Mouse (Mus musculus): Measurements from ENCODE around the gene Rtl8a. TPM values are rescaled to one million over a fixed set of nuclear protein-coding genes. Genes with fewer than 3 reads are reported as not detected.
"Not testable (repeated sequence)": the region's sequence is repeated elsewhere in the genome, so short reads cannot be mapped to it uniquely, and the experiment has no call there.

The Rtl8a gene
- polyA plus RNA-seq (2012; fragmentation: generic; extraction: Trizol) = 83.8 TPM

DNA sequence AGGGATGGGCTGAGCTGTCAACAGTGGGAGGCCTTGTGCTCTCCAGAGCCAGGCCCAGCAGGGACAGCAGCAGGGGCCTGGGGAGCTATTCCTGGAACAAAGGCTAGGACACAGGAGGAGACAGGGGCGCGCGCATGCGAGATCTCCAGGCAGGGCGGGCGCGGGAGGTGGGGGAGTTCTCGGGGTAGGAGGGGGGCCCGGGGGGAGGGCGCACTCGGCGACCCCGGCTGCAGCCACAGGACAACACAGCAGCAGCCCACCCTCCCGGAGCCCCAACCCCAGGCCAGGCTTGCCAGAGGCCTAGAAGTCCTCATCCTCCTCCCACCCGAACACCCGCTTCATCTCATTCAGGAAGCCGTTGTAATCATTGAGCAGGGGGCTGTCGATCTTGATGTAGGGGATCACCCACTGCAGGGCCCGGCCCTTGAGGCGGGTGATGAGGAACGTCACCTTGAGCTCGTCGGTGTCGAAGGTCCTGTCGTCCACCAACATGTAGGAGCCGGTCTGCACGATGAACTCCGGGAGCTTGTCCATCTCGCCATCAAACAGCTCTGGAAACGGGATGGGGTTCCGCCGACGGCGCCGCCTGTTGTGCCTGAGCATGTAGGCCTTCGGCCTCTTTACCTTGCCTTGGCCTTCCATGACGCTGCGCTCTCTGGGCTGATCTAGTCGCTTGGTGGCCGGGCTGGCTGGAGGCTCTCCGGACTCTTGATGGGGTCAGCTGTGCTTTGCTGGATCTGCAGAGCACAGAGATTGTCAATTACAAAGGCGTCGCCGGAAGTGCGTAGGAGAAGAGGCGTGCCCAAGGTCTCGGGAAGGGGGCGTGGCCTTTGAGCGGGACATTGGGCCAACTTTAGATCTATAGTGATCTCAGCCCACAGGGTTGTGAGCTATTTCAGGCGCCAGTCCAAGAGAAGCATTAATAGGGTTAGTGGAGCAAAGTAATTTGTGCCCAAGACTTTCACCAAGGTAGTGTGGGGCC is at the start of gene Rtl8a:
TSS of gene Rtl8a (minus strand) at position 703 of the 982 bp plus-strand sequence.
- H3K4me3 ChIP-seq; H3K79me2 ChIP-seq (ENCODE audit: control insufficient read depth, insufficient read depth); H3ac ChIP-seq (ENCODE audit: control insufficient read depth, insufficient read length); H3K27me3 ChIP-seq (ENCODE audit: control insufficient read depth, insufficient read depth, insufficient read length); H3K36me3 ChIP-seq (ENCODE audit: control insufficient read depth, insufficient read depth): not testable (repeated sequence)
- peak within 1 kb of the TSS; percentile 68 for H3K4me2 ChIP-seq (ENCODE audit: low read depth)

DNA sequence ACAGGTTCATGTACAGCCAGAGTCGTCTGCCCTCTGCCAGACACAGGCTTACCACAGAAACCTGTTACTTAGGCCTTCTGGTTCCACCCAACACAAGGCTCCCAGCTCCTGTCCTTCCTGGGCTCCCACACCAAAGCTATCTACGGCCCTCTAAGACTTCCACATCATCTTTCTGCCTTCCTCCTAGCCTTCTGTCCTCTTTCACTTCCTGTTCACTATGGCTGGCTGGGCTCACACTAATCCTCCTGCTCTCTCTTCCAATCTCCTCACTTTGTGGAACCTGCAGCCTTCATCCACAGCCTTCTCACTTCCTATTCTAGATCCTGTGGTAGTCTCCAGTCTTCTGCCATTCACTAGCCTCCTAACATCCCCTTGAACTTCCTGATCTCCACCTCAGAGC is 49.7 kb upstream of the Rtl8a start:
- no peaks in the 10 kb centered on the region for H3K36me3 ChIP-seq (ENCODE audit: control insufficient read depth, insufficient read depth)
- no peaks in the 10 kb centered on the region for H3K27me3 ChIP-seq (ENCODE audit: control insufficient read depth, insufficient read depth, insufficient read length)
- no peak overlapping the region for H3ac ChIP-seq (ENCODE audit: control insufficient read depth, insufficient read length)
- no peaks in the 10 kb centered on the region for H3K79me2 ChIP-seq (ENCODE audit: control insufficient read depth, insufficient read depth)
- H3K4me2 ChIP-seq (ENCODE audit: low read depth) = no peak overlapping the region
- no peak for TF ChIP-seq MYOG (IDR thresholded peaks at IDR 0.05; ENCODE audit: control insufficient read depth in 1 of 3, insufficient read depth in 1 of 3, insufficient read length in 2 of 3, low read depth in 2 of 3)
- TF ChIP-seq POLR2A (IDR thresholded peaks at IDR 0.05; ENCODE audit: insufficient read length, low read depth) = no peak
- TF ChIP-seq CEBPB (IDR thresholded peaks at IDR 0.05; ENCODE audit: insufficient read depth, poor library complexity, severe bottlenecking) = no peak
- TF ChIP-seq USF1 (IDR thresholded peaks at IDR 0.05; ENCODE audit: low read depth) = no peak
- no peak for TF ChIP-seq E2F4 (IDR thresholded peaks at IDR 0.05; ENCODE audit: insufficient read depth)
- no peak for TF ChIP-seq TCF12 (IDR thresholded peaks at IDR 0.05; ENCODE audit: insufficient read depth, poor library complexity, severe bottlenecking)
- TF ChIP-seq REST (IDR thresholded peaks at IDR 0.05; ENCODE audit: insufficient read depth, insufficient read length) = no peak
- no peak for TF ChIP-seq TCF3 (IDR thresholded peaks at IDR 0.05; ENCODE audit: insufficient read length, low read depth)
- no peak for TF ChIP-seq MAX (IDR thresholded peaks at IDR 0.05; ENCODE audit: low read depth)
- no peak for TF ChIP-seq SRF (IDR thresholded peaks at IDR 0.05; ENCODE audit: control insufficient read depth, insufficient read length, low read depth)
- no peak for TF ChIP-seq MYOD1 (IDR thresholded peaks at IDR 0.05; ENCODE audit: control insufficient read depth in 1 of 3, insufficient read length in 2 of 3, low read depth in 2 of 3)
- no peak for TF ChIP-seq POLR2AphosphoS2 (IDR thresholded peaks at IDR 0.05; ENCODE audit: insufficient read length, low read depth)
- H3K4me3 ChIP-seq = no peak overlapping the region

DNA sequence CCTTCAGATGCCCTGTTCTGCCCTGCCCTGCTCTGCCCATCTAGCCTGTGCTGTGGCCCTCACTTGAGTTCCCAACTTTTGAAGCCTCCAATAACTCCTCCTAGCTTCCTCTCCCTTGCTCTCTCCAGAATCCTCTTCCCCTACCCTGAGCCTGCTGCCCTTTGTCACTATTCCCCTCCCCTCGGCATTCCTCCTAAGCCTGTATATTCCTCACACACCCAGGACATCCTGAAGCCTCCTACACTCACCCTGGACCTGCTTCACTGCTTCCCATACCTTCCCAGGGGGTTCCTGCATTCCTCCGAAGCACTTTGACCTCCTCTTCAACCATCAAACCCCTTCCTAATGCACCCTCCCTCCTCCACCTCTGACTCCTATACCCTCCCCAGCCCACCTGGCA is 48.6 kb upstream of the Rtl8a start:
- no peak for TF ChIP-seq E2F4 (IDR thresholded peaks at IDR 0.05; ENCODE audit: insufficient read depth)
- TF ChIP-seq MAX (IDR thresholded peaks at IDR 0.05; ENCODE audit: low read depth) = no peak
- TF ChIP-seq REST (IDR thresholded peaks at IDR 0.05; ENCODE audit: insufficient read depth, insufficient read length) = no peak
- no peak for TF ChIP-seq POLR2A (IDR thresholded peaks at IDR 0.05; ENCODE audit: insufficient read length, low read depth)
- TF ChIP-seq USF1 (IDR thresholded peaks at IDR 0.05; ENCODE audit: low read depth) = no peak
- TF ChIP-seq SRF (IDR thresholded peaks at IDR 0.05; ENCODE audit: control insufficient read depth, insufficient read length, low read depth) = no peak
- TF ChIP-seq CEBPB (IDR thresholded peaks at IDR 0.05; ENCODE audit: insufficient read depth, poor library complexity, severe bottlenecking) = no peak
- no peak for TF ChIP-seq TCF3 (IDR thresholded peaks at IDR 0.05; ENCODE audit: insufficient read length, low read depth)
- no peak for TF ChIP-seq MYOD1 (IDR thresholded peaks at IDR 0.05; ENCODE audit: control insufficient read depth in 1 of 3, insufficient read length in 2 of 3, low read depth in 2 of 3)
- TF ChIP-seq POLR2AphosphoS2 (IDR thresholded peaks at IDR 0.05; ENCODE audit: insufficient read length, low read depth) = no peak
- TF ChIP-seq MYOG (IDR thresholded peaks at IDR 0.05; ENCODE audit: control insufficient read depth in 1 of 3, insufficient read depth in 1 of 3, insufficient read length in 2 of 3, low read depth in 2 of 3) = no peak
- TF ChIP-seq TCF12 (IDR thresholded peaks at IDR 0.05; ENCODE audit: insufficient read depth, poor library complexity, severe bottlenecking) = no peak
- H3ac ChIP-seq (ENCODE audit: control insufficient read depth, insufficient read length) = no peak overlapping the region
- no peaks in the 10 kb centered on the region for H3K36me3 ChIP-seq (ENCODE audit: control insufficient read depth, insufficient read depth)
- no peak overlapping the region for H3K4me3 ChIP-seq
- H3K4me2 ChIP-seq (ENCODE audit: low read depth) = no peak overlapping the region
- H3K27me3 ChIP-seq (ENCODE audit: control insufficient read depth, insufficient read depth, insufficient read length) = no peaks in the 10 kb centered on the region
- H3K79me2 ChIP-seq (ENCODE audit: control insufficient read depth, insufficient read depth) = no peaks in the 10 kb centered on the region

DNA sequence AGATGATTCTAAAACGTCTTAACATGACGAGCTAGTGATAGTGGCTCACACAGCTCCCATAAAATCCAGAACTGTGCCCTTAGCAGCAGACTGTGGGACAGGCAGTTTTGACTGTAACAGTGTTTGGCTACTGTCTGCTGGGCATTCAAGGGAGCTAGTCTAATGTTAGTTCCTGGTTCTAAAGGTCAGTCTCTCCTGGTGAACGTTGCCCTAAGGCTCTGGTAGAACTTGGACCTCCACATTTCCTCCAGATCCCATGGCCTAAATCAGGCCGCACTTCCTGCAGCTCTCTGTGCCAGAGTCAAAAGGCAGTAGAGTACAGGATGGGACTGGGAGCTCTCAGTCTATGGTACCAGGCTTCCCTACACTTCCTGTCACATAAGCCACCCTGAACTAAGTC is 41.2 kb upstream of the Rtl8a start:
- H3K27me3 ChIP-seq (ENCODE audit: control insufficient read depth, insufficient read depth, insufficient read length); H3K4me2 ChIP-seq (ENCODE audit: low read depth); H3K79me2 ChIP-seq (ENCODE audit: control insufficient read depth, insufficient read depth); H3K36me3 ChIP-seq (ENCODE audit: control insufficient read depth, insufficient read depth); H3ac ChIP-seq (ENCODE audit: control insufficient read depth, insufficient read length); H3K4me3 ChIP-seq: not testable (repeated sequence)

DNA sequence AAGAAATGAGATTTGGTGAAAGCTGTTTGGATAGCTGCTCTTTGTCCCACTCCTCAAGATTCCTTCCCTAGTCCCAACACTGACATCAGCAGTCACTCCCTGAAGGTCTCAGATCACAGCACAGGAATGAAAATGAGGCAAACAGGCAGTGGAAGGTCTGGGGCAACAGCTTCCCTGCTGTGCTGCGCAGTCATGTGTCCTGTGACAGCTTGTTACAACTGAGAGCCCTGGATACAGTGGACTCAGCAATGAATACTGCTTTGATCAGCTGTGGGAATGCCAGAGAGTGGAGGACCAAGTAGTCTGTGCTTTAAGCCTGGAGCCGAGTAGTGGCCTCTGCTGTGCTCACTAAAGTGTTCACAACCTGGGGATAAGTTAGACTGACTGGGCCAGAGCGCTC is 39.2 kb upstream of the Rtl8a start:
- not testable (repeated sequence) for H3K4me3 ChIP-seq; H3ac ChIP-seq (ENCODE audit: control insufficient read depth, insufficient read length); H3K27me3 ChIP-seq (ENCODE audit: control insufficient read depth, insufficient read depth, insufficient read length); H3K4me2 ChIP-seq (ENCODE audit: low read depth); H3K79me2 ChIP-seq (ENCODE audit: control insufficient read depth, insufficient read depth); H3K36me3 ChIP-seq (ENCODE audit: control insufficient read depth, insufficient read depth)

DNA sequence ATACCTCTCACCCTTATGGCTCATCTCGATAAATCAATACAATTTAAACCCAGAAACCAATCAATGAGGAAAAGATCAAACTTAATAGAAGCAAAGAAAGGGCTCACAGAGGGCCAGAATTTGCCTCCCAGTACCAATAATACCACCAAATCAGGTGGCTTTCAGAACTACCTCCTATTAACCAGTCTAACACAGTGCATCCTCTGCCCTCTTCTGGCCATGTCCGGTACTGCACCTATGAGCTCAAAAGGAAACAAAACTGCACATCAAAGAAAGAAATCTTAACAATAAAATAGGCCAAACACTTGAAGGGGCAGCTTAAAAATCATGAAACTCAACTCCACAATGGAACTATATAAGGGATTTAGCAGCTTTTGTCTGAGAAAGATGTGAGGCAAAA is 33.5 kb upstream of the Rtl8a start:
- not testable (repeated sequence) for H3ac ChIP-seq (ENCODE audit: control insufficient read depth, insufficient read length); H3K27me3 ChIP-seq (ENCODE audit: control insufficient read depth, insufficient read depth, insufficient read length); H3K4me3 ChIP-seq; H3K4me2 ChIP-seq (ENCODE audit: low read depth); H3K79me2 ChIP-seq (ENCODE audit: control insufficient read depth, insufficient read depth); H3K36me3 ChIP-seq (ENCODE audit: control insufficient read depth, insufficient read depth)

DNA sequence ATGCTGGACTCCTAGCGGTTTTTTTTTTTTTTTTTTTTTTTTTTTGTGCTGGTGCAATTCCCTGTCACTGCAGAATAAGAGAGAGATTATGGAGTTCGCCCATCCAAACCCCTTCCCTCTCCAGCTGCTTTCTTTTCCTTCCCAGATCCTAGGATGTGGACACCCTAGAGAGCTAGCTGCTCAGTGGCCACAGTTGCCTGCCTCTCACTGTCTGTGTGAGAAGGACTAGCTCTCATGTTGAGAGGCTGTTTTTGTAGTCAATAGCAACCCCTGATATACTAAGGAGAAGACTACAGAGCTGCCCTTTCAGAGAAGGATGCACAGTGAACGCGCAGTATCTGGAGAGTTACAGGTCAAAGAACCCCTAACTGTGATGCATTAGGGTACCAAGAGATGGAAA is 27.2 kb upstream of the Rtl8a start:
- not testable (repeated sequence) for H3K27me3 ChIP-seq (ENCODE audit: control insufficient read depth, insufficient read depth, insufficient read length); H3K79me2 ChIP-seq (ENCODE audit: control insufficient read depth, insufficient read depth); H3K36me3 ChIP-seq (ENCODE audit: control insufficient read depth, insufficient read depth); H3ac ChIP-seq (ENCODE audit: control insufficient read depth, insufficient read length)
- peak overlapping the region; percentile 61 for H3K4me2 ChIP-seq (ENCODE audit: low read depth)
- peak overlapping the region; percentile 12 for H3K4me3 ChIP-seq
